8 mouse cellular contexts compared by ENCODE assay signal in genomic region chr16:97357188-97357821, GRCm38 (mm10). TPM values are rescaled to one million over a fixed set of nuclear protein-coding genes. Genes with fewer than 3 reads are reported as not detected.
DNase-seq lines count a peak whose midpoint lies in the region; ATAC-seq and TF ChIP-seq lines count a peak whose summit lies in the region.

No protein-coding gene starts in this region.

- WGBS in forebrain, embryonic 10.5 days, result under 1% methylated on average over 25 of the region's 25 CpGs
- 1% methylated on average over 25 of the region's 25 CpGs for WGBS in heart, embryonic 11.5 days (ENCODE audit: insufficient replicate concordance)
- WGBS in limb, embryonic 15.5 days, result under 1% methylated on average over 25 of the region's 25 CpGs
- WGBS in midbrain, postnatal 0 days, result 1% methylated on average over 25 of the region's 25 CpGs

- H3K4me2 ChIP-seq in heart, embryonic 11.5 days, result peak overlapping the region; percentile 98
- peak overlapping the region; percentile 100 for H3K4me2 ChIP-seq in limb, embryonic 15.5 days
- H3K4me2 ChIP-seq in midbrain, postnatal 0 days (ENCODE audit: low read depth, low read length, poor library complexity, severe bottlenecking), result peak overlapping the region; percentile 98

- no peak for ATAC-seq in CD4-positive, CD25-positive, alpha-beta regulatory T cell, adult 4 months
- peak; percentile 47; the same call in 1 of the 2 replicates for ATAC-seq in heart, embryonic 11.5 days (replicated peaks; ENCODE audit: insufficient number of reproducible peaks, low FRiP score, low TSS enrichment)
- ATAC-seq in limb, embryonic 15.5 days (ENCODE audit: insufficient number of reproducible peaks, low FRiP score, low TSS enrichment, low read depth), result peak; percentile 53; the same call in 1 of the 2 replicates
- ATAC-seq in midbrain, postnatal 0 days (ENCODE audit: low FRiP score), result peak; percentile 66; the same call in 1 of the 2 replicates

- H3K27me3 ChIP-seq in forebrain, embryonic 10.5 days (ENCODE audit: poor library complexity, severe bottlenecking), result peaks cover 62% of the 10 kb centered on the region
- no peaks in the 10 kb centered on the region for H3K27me3 ChIP-seq in heart, embryonic 11.5 days (ENCODE audit: control insufficient read depth, insufficient read depth, low read length)
- peaks cover 40% of the 10 kb centered on the region for H3K27me3 ChIP-seq in limb, embryonic 15.5 days
- peaks cover 15% of the 10 kb centered on the region for H3K27me3 ChIP-seq in midbrain, postnatal 0 days (ENCODE audit: insufficient read depth, low read length)

- DNase-seq in CD4-positive, CD25-positive, alpha-beta regulatory T cell, adult 2 months (ENCODE audit: low read depth, low spot score), result peak; percentile 12
- peak; percentile 30 for DNase-seq in forebrain, embryonic 10.5 days (ENCODE audit: extremely low spot score, low spot score)
- peak; percentile 45 to 58 for DNase-seq in kidney, adult 8-10 months
- peak; percentile 38 for DNase-seq in midbrain, postnatal 0 days (ENCODE audit: low spot score)
- DNase-seq in testis, postnatal 10 days (ENCODE audit: low spot score), result peak; percentile 69

- H3K9me3 ChIP-seq in forebrain, embryonic 10.5 days, result no peaks in the 10 kb centered on the region
- no peaks in the 10 kb centered on the region for H3K9me3 ChIP-seq in heart, embryonic 11.5 days (replicated peaks; ENCODE audit: control insufficient read depth, low read length)
- H3K9me3 ChIP-seq in limb, embryonic 15.5 days, result no peaks in the 10 kb centered on the region
- H3K9me3 ChIP-seq in midbrain, postnatal 0 days (ENCODE audit: low read length), result no peaks in the 10 kb centered on the region

- peaks cover 27% of the 10 kb centered on the region for H3K4me1 ChIP-seq in forebrain, embryonic 10.5 days
- H3K4me1 ChIP-seq in heart, embryonic 11.5 days (ENCODE audit: control insufficient read depth, insufficient read depth, low read length), result no peaks in the 10 kb centered on the region; the same call in 1 of the 2 replicates
- peaks cover 19% of the 10 kb centered on the region for H3K4me1 ChIP-seq in limb, embryonic 15.5 days
- peaks cover 4% of the 10 kb centered on the region; the same call in 1 of the 2 replicates for H3K4me1 ChIP-seq in midbrain, postnatal 0 days (ENCODE audit: insufficient read depth, low read length)

- no peaks in the 10 kb centered on the region for H3K36me3 ChIP-seq in forebrain, embryonic 10.5 days (replicated peaks)
- H3K36me3 ChIP-seq in heart, embryonic 11.5 days (ENCODE audit: control insufficient read depth, insufficient read depth, low read length), result no peaks in the 10 kb centered on the region
- no peaks in the 10 kb centered on the region for H3K36me3 ChIP-seq in limb, embryonic 15.5 days
- H3K36me3 ChIP-seq in midbrain, postnatal 0 days (ENCODE audit: insufficient read depth, low read length), result no peaks in the 10 kb centered on the region

- H3K4me3 ChIP-seq in forebrain, embryonic 10.5 days, result peak overlapping the region; percentile 76
- peak overlapping the region; percentile 70 for H3K4me3 ChIP-seq in heart, embryonic 11.5 days (ENCODE audit: low read depth, low read length)
- peak overlapping the region; percentile 61 for H3K4me3 ChIP-seq in limb, embryonic 15.5 days
- H3K4me3 ChIP-seq in midbrain, postnatal 0 days (ENCODE audit: low read depth, low read length), result peak overlapping the region; percentile 49

- TF ChIP-seq CTCF in midbrain, postnatal 0 days (IDR thresholded peaks at IDR 0.05), result no peak

- H3K9ac ChIP-seq in heart, embryonic 11.5 days (ENCODE audit: low read depth, low read length), result peak overlapping the region; percentile 68
- H3K9ac ChIP-seq in limb, embryonic 15.5 days, result peak overlapping the region; percentile 54; the same call in 1 of the 2 replicates
- no peak overlapping the region for H3K9ac ChIP-seq in midbrain, postnatal 0 days (replicated peaks; ENCODE audit: low read length, poor library complexity, severe bottlenecking)

- H3K27ac ChIP-seq in forebrain, embryonic 10.5 days, result no peak overlapping the region
- no peak overlapping the region; the same call in 1 of the 2 replicates for H3K27ac ChIP-seq in heart, embryonic 11.5 days (ENCODE audit: low read depth, low read length)
- H3K27ac ChIP-seq in limb, embryonic 15.5 days, result no peak overlapping the region
- H3K27ac ChIP-seq in midbrain, postnatal 0 days (ENCODE audit: low read depth, low read length), result no peak overlapping the region

RNA-seq across cellular contexts. Expression of gene Bace2, which starts 0.8 kb away (rescaled TPM):
- polyA plus RNA-seq in CD4-positive, CD25-positive, alpha-beta regulatory T cell, adult 4 months (2017; shearing (Covaris generic)), result 1 to 10 TPM in 1 of 2 experiments, under 1 TPM in 1; 0.10 to 2.0 TPM
- polyA plus RNA-seq in forebrain, embryonic 10.5 days (2016; fragmentation: Nextera tagmentation; extraction: Ambion mirVana), result 3.1 and 3.6 TPM in 2 replicates
- polyA plus RNA-seq in heart, embryonic 11.5 days (2014; fragmentation: Nextera tagmentation; extraction: Ambion mirVana), result 49.5 and 59.2 TPM in 2 replicates
- polyA plus RNA-seq in limb, embryonic 15.5 days (2015; fragmentation: Nextera tagmentation; extraction: Ambion mirVana), result 12.7 and 13.0 TPM in 2 replicates
- 1.1 and 2.5 TPM in 2 replicates for total RNA-seq in midbrain, postnatal 0 days (2014; rRNA removed)
- 3.8 and 4.5 TPM in 2 replicates for polyA plus RNA-seq in midbrain, postnatal 0 days (2015; fragmentation: Nextera tagmentation; extraction: Ambion mirVana)

Comparison
In these comparisons a context has a peak if more than half of its experiments do, and no peak if none do; other contexts are left out.
1. DNase-seq: peak in every context shown above with its lines; median percentile 69 in testis, postnatal 10 days; 52 in kidney, adult 8-10 months; 38 in midbrain, postnatal 0 days; 30 in forebrain, embryonic 10.5 days; 12 in CD4-positive, CD25-positive, alpha-beta regulatory T cell, adult 2 months.